Mouse (Mus musculus): ENCODE measurements at regions not wholly inside any gene's neighbourhood (a gene's known extent, or its start where the extent isn't known, plus 50 kb on each side); places are given as distances from the start of the nearest gene placed in this dataset.

DNA sequence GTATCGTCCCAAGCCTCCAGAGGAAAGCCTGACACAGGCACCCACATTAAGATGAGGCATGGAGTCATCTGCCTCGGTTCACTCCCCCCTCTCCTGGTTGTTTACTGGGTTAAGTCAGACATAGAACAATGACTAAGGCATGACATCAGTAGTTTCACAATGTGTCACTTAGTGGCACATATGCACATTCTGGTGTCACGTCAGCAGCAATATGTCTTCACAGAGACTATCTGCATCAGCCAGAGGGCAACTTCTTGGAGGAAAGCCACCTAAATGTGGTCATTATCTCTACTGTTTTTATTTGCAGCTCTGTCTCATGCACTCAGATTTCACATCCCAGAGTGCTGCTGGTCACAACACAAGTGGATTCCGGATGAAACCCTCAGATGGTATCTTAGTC, 61.9 kb upstream of the Agap1 start:
- no peak for DNase-seq

DNA sequence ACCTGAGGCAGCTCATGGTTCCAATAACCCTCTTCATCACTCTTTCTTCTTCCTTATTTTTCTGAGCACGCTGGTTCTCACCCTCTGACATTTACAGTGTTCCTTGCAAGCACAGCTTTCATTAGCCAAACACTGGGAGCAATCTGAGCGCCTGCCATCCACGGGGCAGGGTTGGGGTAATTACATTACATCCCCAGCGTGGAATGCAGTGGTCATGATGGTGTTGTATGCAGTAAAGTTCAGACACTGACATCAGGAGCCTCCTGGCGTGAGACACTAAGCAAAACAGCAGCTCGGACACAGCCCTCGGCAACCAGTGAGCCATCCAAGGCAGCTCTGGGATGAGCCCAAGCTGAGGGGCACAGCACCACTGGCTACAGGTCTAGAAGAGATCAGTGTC, 60.1 kb upstream of the Agap1 start:
- no peak for DNase-seq

DNA sequence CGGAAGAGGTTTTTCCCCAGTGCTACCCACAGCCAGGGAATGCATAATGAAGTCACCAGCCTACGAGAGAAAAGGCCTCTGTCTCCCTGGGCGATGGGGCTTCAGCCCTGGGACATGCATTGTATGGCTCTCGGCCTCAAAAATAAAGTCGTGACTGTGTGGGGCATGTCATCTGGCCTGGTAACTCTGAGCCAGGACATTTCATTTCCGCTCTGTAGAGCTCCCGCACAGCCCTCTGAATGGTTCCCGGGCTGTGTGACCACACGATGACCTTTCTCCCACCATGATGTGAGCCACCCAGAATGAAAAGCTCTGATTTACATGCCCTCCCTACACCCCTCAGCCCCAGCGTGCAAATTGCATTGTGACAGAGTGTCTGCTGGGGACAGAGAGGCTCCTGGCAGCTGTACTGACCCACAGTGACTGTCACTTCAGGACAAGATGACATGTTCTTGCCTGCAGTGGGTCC, 53.8 kb upstream of the Agap1 start:
- no peak for DNase-seq

- no peak for DNase-seq
These were observed 51.9 kb upstream of the Agap1 start for GRCm38 (mm10) chr1:89402513-89403210.

GRCm38 (mm10) chr1:89403551-89404050, 51.0 kb upstream of the Agap1 start:
- no peak for DNase-seq
